19 mouse cellular contexts compared by ENCODE assay signal in the genomic region with DNA sequence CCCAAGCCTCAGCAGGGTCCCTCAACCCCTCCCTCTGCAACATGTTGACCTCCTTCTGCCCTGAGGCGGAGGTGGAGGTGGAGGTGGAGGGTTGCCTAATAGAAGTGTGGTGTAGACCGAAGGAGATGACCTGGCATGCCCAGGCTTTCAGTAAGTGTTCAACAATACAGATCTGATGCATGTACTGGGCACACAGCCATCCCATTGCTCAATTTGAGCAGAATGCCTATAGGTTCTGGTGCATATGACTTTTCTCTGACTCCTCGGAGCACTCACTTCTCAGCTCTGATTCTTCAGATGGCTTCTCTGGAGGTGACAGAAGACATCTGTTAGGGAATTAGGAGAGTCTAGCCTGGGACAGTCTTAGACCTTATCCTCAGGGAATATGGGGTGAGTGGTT.
DNase-seq lines count a peak whose midpoint lies in the region; ATAC-seq and TF ChIP-seq lines count a peak whose summit lies in the region.
"Had no signal": no experiment of that assay in that cellular context is flagged by ENCODE, and none has a peak within 500 bp of the region (broad histone marks: within the 10 kb centered on the region; RNA-seq: fewer than 3 reads in every experiment).

No protein-coding gene starts in this region.

- DNase-seq in forebrain, embryonic 11.5 days (ENCODE audit: low spot score), result peak; percentile 24
- DNase-seq in forebrain, embryonic 14.5 days (ENCODE audit: low spot score), result no peak
- peak; percentile 17 for DNase-seq in urinary bladder, adult 2 months (ENCODE audit: low spot score)
- no peak for DNase-seq in urinary bladder, postnatal 4 days (ENCODE audit: low spot score in 2 of 2)
- no peak for DNase-seq in ovary, postnatal 36 days (ENCODE audit: low spot score)
- DNase-seq in hindbrain, embryonic 14.5 days (ENCODE audit: low spot score), result no peak
- DNase-seq: adrenal gland, adult 8-10 months; adrenal gland, postnatal 36 days; cerebellum, adult 2 months; cerebellum, postnatal 10 days; gastrocnemius, postnatal 25 days; heart, postnatal 36 days had no signal

- H3K27ac ChIP-seq in forebrain, embryonic 11.5 days (ENCODE audit: low read depth, low read length), result no peak overlapping the region
- no peak overlapping the region for H3K27ac ChIP-seq in forebrain, embryonic 14.5 days (ENCODE audit: low read depth, low read length)
- H3K27ac ChIP-seq in hindbrain, embryonic 14.5 days, result no peak overlapping the region
- H3K27ac ChIP-seq: embryonic facial prominence, embryonic 10.5 days; forebrain, embryonic 10.5 days; heart, embryonic 13.5 days; hindbrain, embryonic 12.5 days; hindbrain, postnatal 0 days had no signal

- H3K4me1 ChIP-seq in forebrain, embryonic 11.5 days (replicated peaks; ENCODE audit: control insufficient read depth, insufficient read depth, low read length), result 0 out of 2 replicates have a peak, but pooled peaks cover 4% of the 10 kb centered on the region
- no peaks in the 10 kb centered on the region; the same call in 1 of the 2 replicates for H3K4me1 ChIP-seq in forebrain, embryonic 14.5 days (ENCODE audit: control insufficient read depth, insufficient read depth, low read length)
- peaks cover 10% of the 10 kb centered on the region; the same call in 1 of the 2 replicates for H3K4me1 ChIP-seq in hindbrain, embryonic 14.5 days (replicated peaks; ENCODE audit: control insufficient read depth, insufficient read depth, low read length)

- no peaks in the 10 kb centered on the region for H3K27me3 ChIP-seq in forebrain, embryonic 11.5 days (ENCODE audit: control insufficient read depth, insufficient read depth, low read length)
- no peaks in the 10 kb centered on the region for H3K27me3 ChIP-seq in forebrain, embryonic 14.5 days (replicated peaks; ENCODE audit: control insufficient read depth, insufficient read depth, low read length)
- no peaks in the 10 kb centered on the region for H3K27me3 ChIP-seq in myocyte (ENCODE audit: control insufficient read depth, insufficient read depth, insufficient read length)
- no peaks in the 10 kb centered on the region for H3K27me3 ChIP-seq in hindbrain, embryonic 14.5 days (ENCODE audit: control insufficient read depth, insufficient read depth, low read length)
- H3K27me3 ChIP-seq: hindbrain, embryonic 12.5 days had no signal

- no peak overlapping the region for H3K4me2 ChIP-seq in forebrain, embryonic 11.5 days (ENCODE audit: low read depth, low read length, severe bottlenecking)
- H3K4me2 ChIP-seq in forebrain, embryonic 14.5 days (ENCODE audit: low read length), result no peak overlapping the region
- H3K4me2 ChIP-seq in myocyte (ENCODE audit: low read depth), result no peak overlapping the region
- no peak overlapping the region for H3K4me2 ChIP-seq in hindbrain, embryonic 14.5 days (replicated peaks)
- H3K4me2 ChIP-seq: heart, embryonic 13.5 days; hindbrain, embryonic 12.5 days had no signal

- 84% methylated on average over 3 of the region's 3 CpGs for WGBS in forebrain, embryonic 11.5 days
- WGBS in forebrain, embryonic 14.5 days, result 84% methylated on average over 3 of the region's 3 CpGs
- 85% methylated on average over 3 of the region's 3 CpGs for WGBS in hindbrain, embryonic 14.5 days

- H3K36me3 ChIP-seq in forebrain, embryonic 11.5 days (ENCODE audit: control insufficient read depth, insufficient read depth, low read length), result no peaks in the 10 kb centered on the region
- no peaks in the 10 kb centered on the region for H3K36me3 ChIP-seq in forebrain, embryonic 14.5 days (ENCODE audit: control insufficient read depth, insufficient read depth, low read length)
- no peaks in the 10 kb centered on the region for H3K36me3 ChIP-seq in myocyte (ENCODE audit: control insufficient read depth, insufficient read depth)
- no peaks in the 10 kb centered on the region for H3K36me3 ChIP-seq in hindbrain, embryonic 14.5 days (replicated peaks; ENCODE audit: control insufficient read depth, insufficient read depth)
- H3K36me3 ChIP-seq: embryonic facial prominence, embryonic 10.5 days; forebrain, embryonic 10.5 days; heart, embryonic 13.5 days; hindbrain, embryonic 12.5 days had no signal

- no peaks in the 10 kb centered on the region for H3K9me3 ChIP-seq in forebrain, embryonic 11.5 days (ENCODE audit: control insufficient read depth, low read length)
- H3K9me3 ChIP-seq in forebrain, embryonic 14.5 days (replicated peaks; ENCODE audit: control insufficient read depth, low read length), result no peaks in the 10 kb centered on the region
- no peaks in the 10 kb centered on the region for H3K9me3 ChIP-seq in hindbrain, embryonic 14.5 days (ENCODE audit: control insufficient read depth, low read length)
- H3K9me3 ChIP-seq: embryonic facial prominence, embryonic 10.5 days; forebrain, embryonic 10.5 days; heart, embryonic 13.5 days; hindbrain, embryonic 12.5 days had no signal

- no peak for ATAC-seq in forebrain, embryonic 11.5 days (replicated peaks; ENCODE audit: low FRiP score)
- ATAC-seq in forebrain, embryonic 14.5 days, result no peak
- ATAC-seq in hindbrain, embryonic 14.5 days (ENCODE audit: low FRiP score), result no peak
- ATAC-seq: forebrain, embryonic 16.5 days; hindbrain, postnatal 0 days had no signal

- no peak overlapping the region for H3K4me3 ChIP-seq in forebrain, embryonic 11.5 days (ENCODE audit: low read depth, low read length)
- H3K4me3 ChIP-seq in forebrain, embryonic 14.5 days (ENCODE audit: low read depth, low read length), result no peak overlapping the region
- no peak overlapping the region for H3K4me3 ChIP-seq in myocyte
- no peak overlapping the region for H3K4me3 ChIP-seq in hindbrain, embryonic 14.5 days (replicated peaks; ENCODE audit: low read length)
- H3K4me3 ChIP-seq: embryonic facial prominence, embryonic 10.5 days; forebrain, embryonic 10.5 days; heart, embryonic 13.5 days; hindbrain, embryonic 12.5 days had no signal

- TF ChIP-seq POLR2A in myocyte (IDR thresholded peaks at IDR 0.05; ENCODE audit: insufficient read length, low read depth), result no peak

- no peak overlapping the region for H3ac ChIP-seq in myocyte (ENCODE audit: control insufficient read depth, insufficient read length)

- no peak overlapping the region for H3K9ac ChIP-seq in forebrain, embryonic 11.5 days (ENCODE audit: low read length)
- H3K9ac ChIP-seq in forebrain, embryonic 14.5 days (ENCODE audit: low read length), result no peak overlapping the region
- no peak overlapping the region for H3K9ac ChIP-seq in hindbrain, embryonic 14.5 days
- H3K9ac ChIP-seq: heart, embryonic 13.5 days; hindbrain, embryonic 12.5 days had no signal

- no peaks in the 10 kb centered on the region for H3K79me2 ChIP-seq in myocyte (ENCODE audit: control insufficient read depth, insufficient read depth)

TF ChIP-seq in myocyte, 11 proteins besides CTCF, POLR2A, EP300 and RAD21:
- 0 out of 2 replicates have a peak, but pooled peaks have one; percentile 5 for TF ChIP-seq CEBPB (IDR thresholded peaks at IDR 0.05; ENCODE audit: insufficient read depth, poor library complexity, severe bottlenecking)
- TF ChIP-seq MYOG (IDR thresholded peaks at IDR 0.05; ENCODE audit: control insufficient read depth in 1 of 3, insufficient read depth in 1 of 3, insufficient read length in 2 of 3, low read depth in 2 of 3), result no peak

Comparison
In these comparisons a context has a peak if more than half of its experiments do, and no peak if none do; other contexts are left out.
1. DNase-seq: peak in forebrain, embryonic 11.5 days (single experiment) and urinary bladder, adult 2 months (single experiment); none in forebrain, embryonic 14.5 days (single experiment), urinary bladder, postnatal 4 days (0 of 2), ovary, postnatal 36 days (single experiment) and hindbrain, embryonic 14.5 days (single experiment).